Comparison of ENCODE assay signal across 8 mouse cellular contexts in genomic region chr1:185187135-185187785, GRCm38 (mm10). TPM values are rescaled to one million over a fixed set of nuclear protein-coding genes. Genes with fewer than 3 reads are reported as not detected.
DNase-seq lines count a peak whose midpoint lies in the region; ATAC-seq and TF ChIP-seq lines count a peak whose summit lies in the region.

No protein-coding gene starts in this region.

- no peak overlapping the region for H3K4me3 ChIP-seq in gastrocnemius, adult 2 months

- no peak overlapping the region for H3K27ac ChIP-seq in gastrocnemius, adult 2 months

- peak; percentile 56 for TF ChIP-seq CTCF in gastrocnemius, adult 2 months (IDR thresholded peaks at IDR 0.05)

- intact Hi-C loops in gastrocnemius, adult 2 months (cut with DNase I), result no loop called here
- intact Hi-C loops in gastrocnemius, postnatal 14 days (cut with DNase I; ENCODE audit: low total_unique reads), result loop anchor here (5.0 kb wide), 1 partner anchor 220 kb away; no protein-coding TSS in a partner anchor

- peak; percentile 74 for ATAC-seq in granulocyte monocyte progenitor cell, adult 5-6 weeks (replicated peaks; ENCODE audit: poor library complexity, severe bottlenecking)

- DNase-seq in gastrocnemius, adult 2 months, result no peak
- DNase-seq in gastrocnemius, postnatal 14 days, result no peak
- DNase-seq in right cerebral cortex, adult 18-20 months, result peak; percentile 59
- DNase-seq in right cerebral cortex, postnatal 4 days, result no peak
- peak; percentile 60 for DNase-seq in mesoderm, embryonic 11.5 days (ENCODE audit: low read depth, low spot score)
- DNase-seq in cerebellum, adult 9-11 months, result no peak
- no peak for DNase-seq in right cerebral cortex, postnatal 14 days

RNA-seq across cellular contexts. Expression of gene Rab3gap2, which starts 16.7 kb away (rescaled TPM):
- total RNA-seq in gastrocnemius, adult 2 months (2021), result 10 to 100 TPM; 18.1 to 18.5 TPM
- total RNA-seq in gastrocnemius, postnatal 14 days (2021), result 10 to 100 TPM; 15.2 to 18.1 TPM
- 51.7 and 54.4 TPM in 2 replicates for total RNA-seq in granulocyte monocyte progenitor cell, adult 5-6 weeks (2014; fragmentation: Nextera tagmentation)
- 58.0 and 59.6 TPM in 2 replicates for total RNA-seq in granulocyte monocyte progenitor cell, adult 5-6 weeks (2017)

Comparison
In these comparisons a context has a peak if more than half of its experiments do, and no peak if none do; other contexts are left out.
1. DNase-seq: peak in right cerebral cortex, adult 18-20 months (single experiment) and mesoderm, embryonic 11.5 days (single experiment); none in gastrocnemius, adult 2 months (single experiment), gastrocnemius, postnatal 14 days (single experiment), right cerebral cortex, postnatal 4 days (single experiment), cerebellum, adult 9-11 months (single experiment) and right cerebral cortex, postnatal 14 days (single experiment).